Mouse (Mus musculus): Measurements from ENCODE around the gene Lyz2. TPM values are rescaled to one million over a fixed set of nuclear protein-coding genes. Genes with fewer than 3 reads are reported as not detected.
"Not testable (repeated sequence)": the region's sequence is repeated elsewhere in the genome, so short reads cannot be mapped to it uniquely, and the experiment has no call there.

The Lyz2 gene
- polyA plus RNA-seq, 1 experiment from 2014 or later: 10.6 TPM

DNA sequence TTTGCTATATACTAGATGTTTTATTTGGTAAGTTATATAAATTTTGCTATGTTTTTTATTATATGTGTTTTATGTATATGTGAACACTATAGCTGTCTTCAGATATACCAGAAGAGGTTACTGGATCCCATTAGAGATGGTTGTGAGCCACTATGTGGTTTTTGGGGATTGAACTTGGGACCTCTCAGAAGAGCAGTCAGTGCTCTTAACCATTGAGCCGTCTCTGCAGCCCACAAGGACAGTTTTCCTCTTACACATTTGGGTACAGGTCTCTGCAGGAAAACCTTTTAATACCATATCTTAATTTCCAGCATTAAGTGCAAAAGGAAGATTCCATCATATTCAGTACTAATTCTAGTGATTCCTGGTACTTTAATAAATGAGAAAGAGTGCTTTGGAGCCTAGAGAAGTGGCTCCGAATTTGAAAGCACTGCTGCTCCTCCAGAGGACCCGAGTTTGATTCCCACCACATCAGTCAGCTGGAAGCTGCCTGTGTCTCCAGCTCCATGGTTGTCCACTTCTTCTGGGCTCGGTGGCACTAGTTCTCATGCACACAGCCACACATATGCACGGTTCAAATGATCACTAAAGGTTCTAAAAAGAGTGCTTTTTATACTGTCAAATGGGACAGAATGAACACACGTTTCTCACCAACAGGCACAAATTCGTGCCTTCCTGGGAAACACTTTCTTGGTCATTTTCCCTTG, 1.9 kb upstream of the Lyz2 start:
- Histone ChIP-seq H3K4me3 (replicated peaks) (no peak overlapping the region), H3K27me3 (no peaks in the 10 kb centered on the region), H3K4me2 (no peak overlapping the region), H3K36me3 (no peaks in the 10 kb centered on the region), H3K9ac (replicated peaks) (no peak overlapping the region), H3K27ac (no peak overlapping the region), H3K9me3 (no peaks in the 10 kb centered on the region), H3K4me1 (replicated peaks) (no peaks in the 10 kb centered on the region)
- WGBS: 78% methylated on average over 7 of the region's 7 CpGs
- ATAC-seq (ENCODE audit: insufficient number of reproducible peaks, insufficient read depth, low FRiP score, low TSS enrichment, low read depth): no peak

DNA sequence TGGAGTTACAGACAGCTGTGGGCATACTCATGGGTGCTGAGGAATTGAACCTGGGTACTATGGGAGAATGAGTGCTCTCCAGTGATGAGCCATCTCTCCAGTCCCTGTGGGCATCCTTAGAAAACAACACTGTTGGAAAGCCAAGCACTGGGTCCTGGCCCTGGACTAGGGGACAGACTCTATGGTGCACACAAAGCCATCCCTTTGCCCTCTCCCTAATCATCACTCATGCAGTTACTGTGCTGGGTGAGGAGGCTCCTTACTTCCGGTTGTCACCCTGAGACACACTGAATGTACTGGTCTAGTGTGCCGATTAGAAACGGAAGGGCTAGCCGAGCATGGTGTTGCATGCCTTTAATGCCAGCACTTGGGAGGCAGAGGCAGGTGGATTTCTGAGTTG, 1.1 kb upstream of the Lyz2 start:
- ATAC-seq (ENCODE audit: insufficient number of reproducible peaks, insufficient read depth, low FRiP score, low TSS enrichment, low read depth); H3K9ac ChIP-seq (replicated peaks); H3K4me1 ChIP-seq (replicated peaks); H3K9me3 ChIP-seq; H3K4me2 ChIP-seq; H3K27me3 ChIP-seq; H3K27ac ChIP-seq; H3K4me3 ChIP-seq (replicated peaks); H3K36me3 ChIP-seq: not testable (repeated sequence)
- 94% methylated on average over 4 of the region's 4 CpGs for WGBS

DNA sequence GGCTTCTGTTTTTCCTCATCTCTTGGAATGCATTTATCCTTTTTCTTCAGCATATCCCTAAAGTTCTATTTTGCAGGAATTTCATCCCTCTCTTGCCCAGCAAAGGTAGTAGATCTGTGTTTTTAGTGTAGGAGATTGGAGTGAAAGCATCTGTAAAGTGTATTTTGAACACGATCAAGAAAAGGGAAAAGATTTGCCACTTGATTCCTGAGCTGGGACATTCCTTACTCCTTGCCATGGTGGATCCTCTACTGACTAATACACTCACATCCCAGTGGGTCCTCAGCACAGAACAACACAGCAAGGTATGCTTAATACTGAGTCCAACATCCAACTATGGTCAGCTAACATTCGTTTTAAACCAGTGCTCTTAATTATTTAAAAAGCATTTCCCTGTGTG, 430 bp upstream of the Lyz2 start:
- no peak overlapping the region for H3K4me2 ChIP-seq
- no peak for ATAC-seq (ENCODE audit: insufficient number of reproducible peaks, insufficient read depth, low FRiP score, low TSS enrichment, low read depth)

DNA sequence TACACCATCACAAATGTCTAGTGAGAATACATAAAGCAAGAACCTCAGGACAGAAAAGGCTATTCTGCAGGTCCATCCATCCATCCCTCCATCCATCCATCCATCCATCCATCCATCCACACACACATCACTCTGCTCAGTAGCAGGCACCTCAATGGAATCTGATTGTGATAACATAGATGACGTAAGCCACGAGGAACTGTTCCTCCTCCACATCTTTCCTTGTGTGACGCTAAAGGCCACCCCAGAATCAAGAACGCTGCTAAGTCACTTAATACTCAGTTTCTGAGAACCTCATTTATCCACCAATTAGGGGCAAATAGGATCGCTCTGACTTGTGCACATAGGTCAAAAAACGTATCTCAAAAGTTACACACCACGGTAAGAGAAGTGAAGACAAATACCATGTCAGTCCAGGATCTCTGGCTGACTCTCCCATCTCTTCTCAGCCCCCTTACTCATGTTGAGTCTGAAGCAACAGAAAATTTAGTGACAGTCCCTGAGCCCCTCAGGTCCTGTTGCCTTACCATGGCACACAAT, 670 bp downstream of the Lyz2 start:
- H3K9me3 ChIP-seq: no peaks in the 10 kb centered on the region
- no peak overlapping the region for H3K27ac ChIP-seq
- H3K27me3 ChIP-seq: no peaks in the 10 kb centered on the region
- WGBS: 85% methylated on average over 7 of the region's 7 CpGs
- H3K9ac ChIP-seq (replicated peaks): no peak overlapping the region
- H3K4me1 ChIP-seq (replicated peaks): no peaks in the 10 kb centered on the region
- no peak overlapping the region for H3K4me2 ChIP-seq
- no peaks in the 10 kb centered on the region for H3K36me3 ChIP-seq
- ATAC-seq (ENCODE audit: insufficient number of reproducible peaks, insufficient read depth, low FRiP score, low TSS enrichment, low read depth): no peak
- no peak overlapping the region for H3K4me3 ChIP-seq (replicated peaks)

More for the DNA sequence above, 430 bp upstream of the Lyz2 start:
- no peaks in the 10 kb centered on the region for H3K9me3 ChIP-seq
- WGBS: 79% methylated on average over 2 of the region's 2 CpGs
- H3K4me1 ChIP-seq (replicated peaks): no peaks in the 10 kb centered on the region
- H3K27ac ChIP-seq: no peak overlapping the region
- no peak overlapping the region for H3K9ac ChIP-seq (replicated peaks)
- no peaks in the 10 kb centered on the region for H3K36me3 ChIP-seq
- H3K27me3 ChIP-seq: no peaks in the 10 kb centered on the region
- H3K4me3 ChIP-seq (replicated peaks): no peak overlapping the region

DNA sequence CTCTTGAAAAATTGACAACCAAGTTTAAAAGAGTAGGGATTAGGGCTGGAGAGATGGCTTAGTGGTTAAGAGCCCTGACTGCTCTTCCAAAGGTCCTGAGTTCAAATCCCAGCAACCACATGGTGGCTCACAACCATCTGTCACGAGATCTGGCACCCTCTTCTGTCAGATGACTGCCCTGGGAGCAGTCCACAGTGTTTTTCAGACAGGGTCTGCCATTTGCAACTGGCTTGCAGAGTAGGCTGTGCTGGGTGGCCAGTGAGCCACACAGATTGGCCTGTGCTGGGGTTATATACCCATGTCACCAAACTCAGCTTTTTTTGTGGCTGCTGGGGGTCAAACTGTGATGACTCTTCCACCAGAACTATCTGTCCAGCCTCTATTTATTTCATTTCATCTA, 2.1 kb downstream of the Lyz2 start:
- ATAC-seq (ENCODE audit: insufficient number of reproducible peaks, insufficient read depth, low FRiP score, low TSS enrichment, low read depth): no peak
- H3K4me1 ChIP-seq (replicated peaks): no peaks in the 10 kb centered on the region
- H3K27me3 ChIP-seq: no peaks in the 10 kb centered on the region
- no peak overlapping the region for H3K9ac ChIP-seq (replicated peaks)
- H3K4me3 ChIP-seq (replicated peaks): no peak overlapping the region
- no peak overlapping the region for H3K4me2 ChIP-seq
- H3K27ac ChIP-seq: no peak overlapping the region
- no peaks in the 10 kb centered on the region for H3K36me3 ChIP-seq
- H3K9me3 ChIP-seq: no peaks in the 10 kb centered on the region
- WGBS: 55% methylated on average over 1 of the region's 1 CpGs

DNA sequence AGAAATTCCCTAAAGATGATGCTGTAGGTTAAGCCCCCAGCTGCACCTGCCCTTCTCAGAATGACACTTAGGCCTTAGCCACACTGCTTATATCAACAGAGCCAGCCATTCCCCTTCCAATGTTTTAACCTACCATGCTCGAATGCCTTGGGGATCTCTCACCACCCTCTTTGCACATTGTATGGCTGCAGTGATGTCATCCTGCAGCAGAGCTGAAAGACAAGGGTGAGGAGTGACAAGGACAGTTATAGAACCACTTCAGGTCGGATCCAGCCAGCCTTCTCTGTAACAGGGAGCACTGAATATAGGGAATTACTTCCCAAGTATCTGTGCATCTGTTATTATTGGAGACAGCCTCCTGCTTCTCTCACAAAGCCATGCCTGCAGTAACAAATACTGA, 3.6 kb downstream of the Lyz2 start:
- ATAC-seq (ENCODE audit: insufficient number of reproducible peaks, insufficient read depth, low FRiP score, low TSS enrichment, low read depth); H3K27ac ChIP-seq; H3K4me1 ChIP-seq (replicated peaks); H3K27me3 ChIP-seq; H3K36me3 ChIP-seq; H3K4me3 ChIP-seq (replicated peaks); H3K9me3 ChIP-seq; H3K4me2 ChIP-seq; H3K9ac ChIP-seq (replicated peaks): not testable (repeated sequence)
- 56% methylated on average over 2 of the region's 2 CpGs for WGBS

DNA sequence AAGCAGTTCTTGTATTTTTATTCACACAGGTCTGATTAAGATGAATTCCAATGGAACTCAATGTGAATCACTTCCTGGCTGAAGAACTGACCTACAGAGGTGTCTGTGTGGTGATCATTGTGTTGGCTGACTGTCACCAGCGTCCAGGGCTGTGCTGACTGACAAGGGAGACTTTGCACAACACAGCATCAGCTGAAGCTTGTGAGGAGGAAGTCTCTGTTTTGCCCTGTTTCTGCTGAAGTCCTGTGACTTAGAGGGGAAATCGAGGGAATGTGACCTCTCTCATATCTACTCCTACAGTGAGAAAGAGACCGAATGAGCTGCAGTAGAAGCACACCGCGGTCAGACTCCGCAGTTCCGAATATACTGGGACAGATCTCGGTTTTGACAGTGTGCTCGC, 4.3 kb downstream of the Lyz2 start:
- 86% methylated on average over 9 of the region's 9 CpGs for WGBS

DNA sequence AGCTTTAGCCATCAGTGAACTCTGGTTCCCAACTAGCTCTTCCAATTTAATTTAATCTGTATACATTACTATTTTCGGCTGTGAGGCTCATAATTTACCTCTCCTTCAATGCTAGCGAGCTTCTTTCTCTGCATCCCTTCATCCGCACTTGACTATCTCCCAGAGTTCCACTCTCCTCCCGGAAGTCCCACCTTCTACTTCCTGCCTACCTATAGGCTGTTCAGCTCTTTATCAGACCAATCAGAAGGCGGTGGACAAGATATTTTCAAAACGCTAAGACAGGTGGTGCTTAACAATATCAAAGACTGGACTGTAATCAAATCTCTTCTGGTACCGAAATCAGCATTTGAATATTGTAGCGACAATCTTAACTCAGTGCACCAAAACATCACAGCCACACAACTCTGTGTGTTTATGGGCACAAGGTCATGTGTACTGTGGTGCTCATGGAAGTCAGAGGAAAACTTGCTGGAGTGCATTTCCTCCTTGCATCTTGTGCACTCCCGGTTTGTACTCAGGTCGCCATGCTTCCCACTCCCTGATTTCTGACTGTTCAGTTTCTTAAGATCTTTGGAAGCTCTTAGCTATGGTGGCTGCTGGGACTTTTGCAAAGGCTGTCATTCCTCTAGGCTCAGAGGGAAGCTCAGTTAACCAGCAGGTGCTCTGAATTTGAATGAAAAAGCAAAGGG, 6.3 kb downstream of the Lyz2 start:
- Histone ChIP-seq H3K27ac (no peak overlapping the region), H3K9me3 (no peaks in the 10 kb centered on the region), H3K4me2 (no peak overlapping the region), H3K4me1 (replicated peaks) (no peaks in the 10 kb centered on the region), H3K27me3 (no peaks in the 10 kb centered on the region), H3K4me3 (replicated peaks) (no peak overlapping the region), H3K9ac (replicated peaks) (no peak overlapping the region), H3K36me3 (no peaks in the 10 kb centered on the region)
- ATAC-seq (ENCODE audit: insufficient number of reproducible peaks, insufficient read depth, low FRiP score, low TSS enrichment, low read depth): no peak
- WGBS: 77% methylated on average over 10 of the region's 10 CpGs

More for the DNA sequence above, 4.3 kb downstream of the Lyz2 start:
- not testable (repeated sequence) for ATAC-seq (ENCODE audit: insufficient number of reproducible peaks, insufficient read depth, low FRiP score, low TSS enrichment, low read depth); H3K4me3 ChIP-seq (replicated peaks); H3K4me2 ChIP-seq; H3K27ac ChIP-seq; H3K4me1 ChIP-seq (replicated peaks); H3K9ac ChIP-seq (replicated peaks); H3K36me3 ChIP-seq; H3K9me3 ChIP-seq; H3K27me3 ChIP-seq

DNA sequence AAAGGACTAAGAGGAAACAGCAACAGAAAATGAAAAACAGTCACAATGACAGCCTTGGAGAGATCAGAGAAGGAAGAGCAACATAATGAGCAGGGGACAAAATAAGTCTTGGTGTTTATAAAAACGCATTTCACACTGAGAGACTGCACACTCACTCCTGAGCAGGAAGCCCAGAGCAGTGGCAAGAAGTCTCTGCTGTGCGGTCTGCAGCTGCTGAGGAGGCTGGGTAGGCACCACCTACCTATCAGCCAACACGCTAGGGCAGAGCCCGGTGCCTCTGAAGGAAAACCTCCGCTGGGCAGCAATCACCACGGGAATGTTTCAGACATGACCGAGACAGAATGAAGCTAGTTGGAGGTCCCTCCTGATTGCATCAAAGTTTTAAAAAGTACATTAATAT, 7.5 kb downstream of the Lyz2 start:
- not testable (repeated sequence) for ATAC-seq (ENCODE audit: insufficient number of reproducible peaks, insufficient read depth, low FRiP score, low TSS enrichment, low read depth); H3K9ac ChIP-seq (replicated peaks); H3K4me2 ChIP-seq; H3K36me3 ChIP-seq; H3K27ac ChIP-seq; H3K4me3 ChIP-seq (replicated peaks); H3K9me3 ChIP-seq; H3K27me3 ChIP-seq; H3K4me1 ChIP-seq (replicated peaks)
- WGBS: 81% methylated on average over 5 of the region's 7 CpGs

DNA sequence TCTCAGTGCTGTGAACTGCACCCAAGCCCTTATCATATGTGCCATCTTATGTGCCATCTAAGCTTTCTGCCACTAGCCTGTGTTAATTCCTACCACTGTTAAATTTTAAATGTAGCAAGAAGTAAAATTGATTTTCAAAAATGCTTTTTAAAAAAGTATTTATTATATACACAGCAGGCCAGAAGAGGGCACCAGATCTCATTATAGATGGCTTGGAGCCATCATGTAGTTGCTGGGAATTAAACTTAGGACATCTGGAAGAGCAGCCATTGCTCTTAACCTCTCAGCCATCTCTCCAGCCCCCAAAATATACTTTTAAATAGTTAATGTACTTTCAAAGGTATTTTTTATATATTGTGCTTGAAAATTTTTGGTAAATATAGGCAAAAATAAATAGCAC, 10.1 kb downstream of the Lyz2 start:
- Histone ChIP-seq H3K4me2 (no peak overlapping the region), H3K27ac (no peak overlapping the region), H3K9ac (replicated peaks) (no peak overlapping the region), H3K4me1 (replicated peaks) (no peaks in the 10 kb centered on the region), H3K27me3 (no peaks in the 10 kb centered on the region), H3K36me3 (no peaks in the 10 kb centered on the region), H3K4me3 (replicated peaks) (no peak overlapping the region), H3K9me3 (no peaks in the 10 kb centered on the region)
- ATAC-seq (ENCODE audit: insufficient number of reproducible peaks, insufficient read depth, low FRiP score, low TSS enrichment, low read depth): no peak

DNA sequence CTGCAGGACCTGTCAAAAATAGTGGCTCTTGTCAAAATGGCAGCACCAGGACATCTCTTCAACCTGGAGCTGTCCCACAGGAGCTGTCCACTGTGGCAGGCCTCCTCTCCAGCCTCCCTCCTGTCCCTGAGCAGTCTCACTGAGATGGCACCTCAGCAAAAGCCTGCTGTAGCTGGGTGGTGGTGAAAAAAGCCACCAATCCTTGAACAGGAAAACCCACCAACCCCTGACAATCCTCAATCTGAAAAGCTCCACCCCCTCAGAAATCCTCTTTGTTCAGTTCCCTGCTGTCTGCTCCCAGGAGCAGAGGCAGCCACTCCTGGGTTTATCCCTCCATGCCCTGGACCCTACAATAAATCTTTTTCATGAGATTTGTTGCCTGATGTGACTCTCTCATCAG, 22.3 kb downstream of the Lyz2 start:
- no peaks in the 10 kb centered on the region for H3K27me3 ChIP-seq
- no peak for ATAC-seq (ENCODE audit: insufficient number of reproducible peaks, insufficient read depth, low FRiP score, low TSS enrichment, low read depth)
- no peak overlapping the region for H3K4me3 ChIP-seq (replicated peaks)
- H3K4me1 ChIP-seq (replicated peaks): no peaks in the 10 kb centered on the region
- H3K36me3 ChIP-seq: no peaks in the 10 kb centered on the region
- H3K9me3 ChIP-seq: peaks cover 14% of the 10 kb centered on the region; the same call in 1 of the 2 replicates
- H3K4me2 ChIP-seq: no peak overlapping the region
- H3K9ac ChIP-seq (replicated peaks): no peak overlapping the region
- H3K27ac ChIP-seq: no peak overlapping the region

DNA sequence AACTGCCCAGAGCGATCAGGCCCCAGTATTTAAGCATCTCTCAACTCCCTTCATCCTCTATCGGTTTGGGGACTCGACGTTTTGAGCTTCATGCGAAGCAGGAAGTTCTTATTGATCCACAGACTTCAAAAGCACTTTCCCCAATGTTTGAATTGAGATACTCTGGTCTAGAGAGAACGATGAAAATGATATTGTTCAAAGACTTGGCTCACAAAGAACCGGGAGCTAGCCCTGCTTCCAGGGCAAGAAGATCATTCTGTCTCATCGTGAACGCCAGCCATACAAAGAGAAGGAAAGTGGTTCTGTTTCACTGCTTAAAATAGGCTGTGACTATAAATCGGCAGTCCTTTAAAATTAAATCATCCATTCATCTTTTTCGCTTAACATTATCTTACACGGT, 43.5 kb downstream of the Lyz2 start, which contains the start of gene 9530003J23Rik:
Gene 9530003J23Rik (minus strand): TSS at position 101 of the 400 bp plus-strand sequence.
- Histone ChIP-seq H3K4me1 (replicated peaks) (peaks cover 13% of the 10 kb centered on the region), H3K27ac (no peak within 1 kb of the TSS), H3K9ac (replicated peaks) (no peak within 1 kb of the TSS), H3K27me3 (no peaks in the 10 kb centered on the region), H3K9me3 (no peaks in the 10 kb centered on the region), H3K4me3 (replicated peaks) (no peak within 1 kb of the TSS), H3K36me3 (no peaks in the 10 kb centered on the region), H3K4me2 (no peak within 1 kb of the TSS)
- ATAC-seq (ENCODE audit: insufficient number of reproducible peaks, insufficient read depth, low FRiP score, low TSS enrichment, low read depth): no peak
- 93% methylated on average over 12 of the region's 12 CpGs for WGBS
